Mouse (Mus musculus): ENCODE measurements at regions not wholly inside any gene's neighbourhood (a gene's known extent, or its start where the extent isn't known, plus 50 kb on each side); places are given as distances from the start of the nearest gene placed in this dataset.

GRCm38 (mm10) chr7:70660162-70660561 is 293.6 kb upstream of the Nr2f2 start:
- TF ChIP-seq CHD2 (IDR thresholded peaks at IDR 0.05; ENCODE audit: low read depth, low read length) (no peak), ZC3H11A (IDR thresholded peaks at IDR 0.05; ENCODE audit: borderline replicate concordance, low read depth, low read length) (no peak), MAFK (IDR thresholded peaks at IDR 0.05; ENCODE audit: insufficient read depth, low read depth, low read length) (no peak), ZNF384 (IDR thresholded peaks at IDR 0.05; ENCODE audit: low read depth, low read length) (no peak), HCFC1 (IDR thresholded peaks at IDR 0.05; ENCODE audit: borderline replicate concordance, insufficient read depth, low read length) (no peak)
- H3K27ac ChIP-seq (ENCODE audit: insufficient read depth, low read depth, low read length, poor library complexity, severe bottlenecking), result no peak overlapping the region
- H3K9ac ChIP-seq (ENCODE audit: insufficient read depth, low read depth, low read length, poor library complexity, severe bottlenecking), result no peak overlapping the region
- H3K4me3 ChIP-seq (ENCODE audit: insufficient read depth in 1 of 2, low read depth in 1 of 2, low read length in 2 of 2, poor library complexity in 1 of 2, severe bottlenecking in 1 of 2), result no peak overlapping the region
- H3K9me3 ChIP-seq (ENCODE audit: control insufficient read depth, insufficient read depth, low read depth, low read length), result no peaks in the 10 kb centered on the region
- in situ Hi-C loops (cut with MboI; ENCODE audit: low sequenced_read_pairs in 2 of 2, unreplicated experiment in 2 of 2), result no loop called here
- no peaks in the 10 kb centered on the region for H3K36me3 ChIP-seq (ENCODE audit: control insufficient read depth, insufficient read depth, low read length, poor library complexity, severe bottlenecking)
- H3K4me1 ChIP-seq (ENCODE audit: control insufficient read depth in 2 of 2, insufficient read depth in 2 of 2, low read length in 2 of 2, poor library complexity in 1 of 2), result no peaks in the 10 kb centered on the region
- DNase-seq (ENCODE audit: low read depth, low spot score), result no peak

GRCm38 (mm10) chr7:70649760-70650377 is 283.3 kb upstream of the Nr2f2 start:
- no peak overlapping the region for H3K4me3 ChIP-seq (ENCODE audit: insufficient read depth in 1 of 2, low read depth in 1 of 2, low read length in 2 of 2, poor library complexity in 1 of 2, severe bottlenecking in 1 of 2)
- in situ Hi-C loops (cut with MboI; ENCODE audit: low sequenced_read_pairs in 2 of 2, unreplicated experiment in 2 of 2), result no loop called here
- no peak overlapping the region for H3K9ac ChIP-seq (ENCODE audit: insufficient read depth, low read depth, low read length, poor library complexity, severe bottlenecking)
- no peaks in the 10 kb centered on the region for H3K36me3 ChIP-seq (ENCODE audit: control insufficient read depth, insufficient read depth, low read length, poor library complexity, severe bottlenecking)
- H3K4me1 ChIP-seq (ENCODE audit: control insufficient read depth in 2 of 2, insufficient read depth in 2 of 2, low read length in 2 of 2, poor library complexity in 1 of 2), result no peaks in the 10 kb centered on the region
- H3K27ac ChIP-seq (ENCODE audit: insufficient read depth, low read depth, low read length, poor library complexity, severe bottlenecking), result no peak overlapping the region
- TF ChIP-seq ZC3H11A (IDR thresholded peaks at IDR 0.05; ENCODE audit: borderline replicate concordance, low read depth, low read length), result no peak
- no peak for TF ChIP-seq ZNF384 (IDR thresholded peaks at IDR 0.05; ENCODE audit: low read depth, low read length)
- no peak for TF ChIP-seq HCFC1 (IDR thresholded peaks at IDR 0.05; ENCODE audit: borderline replicate concordance, insufficient read depth, low read length)
- no peak for TF ChIP-seq MAFK (IDR thresholded peaks at IDR 0.05; ENCODE audit: insufficient read depth, low read depth, low read length)
- no peak for TF ChIP-seq CHD2 (IDR thresholded peaks at IDR 0.05; ENCODE audit: low read depth, low read length)
- no peaks in the 10 kb centered on the region for H3K9me3 ChIP-seq (ENCODE audit: control insufficient read depth, insufficient read depth, low read depth, low read length)
- DNase-seq (ENCODE audit: low read depth, low spot score), result no peak

- in situ Hi-C loops (cut with MboI; ENCODE audit: low sequenced_read_pairs in 2 of 2, unreplicated experiment in 2 of 2), result no loop called here
- no peaks in the 10 kb centered on the region for H3K4me1 ChIP-seq (ENCODE audit: control insufficient read depth in 2 of 2, insufficient read depth in 2 of 2, low read length in 2 of 2, poor library complexity in 1 of 2)
- DNase-seq (ENCODE audit: low read depth, low spot score), result no peak
These were observed 280.3 kb upstream of the Nr2f2 start for GRCm38 (mm10) chr7:70646801-70647200.

GRCm38 (mm10) chr7:70643694-70644301 is 277.3 kb upstream of the Nr2f2 start:
- no peak overlapping the region for H3K27ac ChIP-seq (ENCODE audit: insufficient read depth, low read depth, low read length, poor library complexity, severe bottlenecking)
- in situ Hi-C loops (cut with MboI; ENCODE audit: low sequenced_read_pairs in 2 of 2, unreplicated experiment in 2 of 2), result no loop called here

More at GRCm38 (mm10) chr7:70646801-70647200, 280.3 kb upstream of the Nr2f2 start:
- no peaks in the 10 kb centered on the region for H3K36me3 ChIP-seq (ENCODE audit: control insufficient read depth, insufficient read depth, low read length, poor library complexity, severe bottlenecking)
- no peak overlapping the region for H3K27ac ChIP-seq (ENCODE audit: insufficient read depth, low read depth, low read length, poor library complexity, severe bottlenecking)
- H3K9ac ChIP-seq (ENCODE audit: insufficient read depth, low read depth, low read length, poor library complexity, severe bottlenecking), result no peak overlapping the region
- H3K9me3 ChIP-seq (ENCODE audit: control insufficient read depth, insufficient read depth, low read depth, low read length), result no peaks in the 10 kb centered on the region
- H3K4me3 ChIP-seq (ENCODE audit: insufficient read depth in 1 of 2, low read depth in 1 of 2, low read length in 2 of 2, poor library complexity in 1 of 2, severe bottlenecking in 1 of 2), result no peak overlapping the region
- TF ChIP-seq HCFC1 (IDR thresholded peaks at IDR 0.05; ENCODE audit: borderline replicate concordance, insufficient read depth, low read length) (no peak), ZNF384 (IDR thresholded peaks at IDR 0.05; ENCODE audit: low read depth, low read length) (no peak)

More at GRCm38 (mm10) chr7:70643694-70644301, 277.3 kb upstream of the Nr2f2 start:
- H3K4me3 ChIP-seq (ENCODE audit: insufficient read depth in 1 of 2, low read depth in 1 of 2, low read length in 2 of 2, poor library complexity in 1 of 2, severe bottlenecking in 1 of 2), result no peak overlapping the region
- no peaks in the 10 kb centered on the region for H3K4me1 ChIP-seq (ENCODE audit: control insufficient read depth in 2 of 2, insufficient read depth in 2 of 2, low read length in 2 of 2, poor library complexity in 1 of 2)
- no peak for TF ChIP-seq CHD2 (IDR thresholded peaks at IDR 0.05; ENCODE audit: low read depth, low read length)
- no peak for TF ChIP-seq ZNF384 (IDR thresholded peaks at IDR 0.05; ENCODE audit: low read depth, low read length)
- no peak for TF ChIP-seq MAFK (IDR thresholded peaks at IDR 0.05; ENCODE audit: insufficient read depth, low read depth, low read length)
- TF ChIP-seq ZC3H11A (IDR thresholded peaks at IDR 0.05; ENCODE audit: borderline replicate concordance, low read depth, low read length), result no peak
- TF ChIP-seq HCFC1 (IDR thresholded peaks at IDR 0.05; ENCODE audit: borderline replicate concordance, insufficient read depth, low read length), result no peak
- H3K9ac ChIP-seq (ENCODE audit: insufficient read depth, low read depth, low read length, poor library complexity, severe bottlenecking), result no peak overlapping the region
- H3K9me3 ChIP-seq (ENCODE audit: control insufficient read depth, insufficient read depth, low read depth, low read length), result no peaks in the 10 kb centered on the region
- no peak for DNase-seq (ENCODE audit: low read depth, low spot score)
- H3K36me3 ChIP-seq (ENCODE audit: control insufficient read depth, insufficient read depth, low read length, poor library complexity, severe bottlenecking), result no peaks in the 10 kb centered on the region
